Mouse (Mus musculus) small intestine, adult 2 months (tissue): Measurements from ENCODE around the gene Mxd4.

Experiments used
- CTCF ChIP-seq: fragments of 200-500 bp; IDR thresholded peaks from 2 replicates; pipeline ENCODE4 v1.5.1; 2012; ENCODE audit warnings: low read depth, mild to moderate bottlenecking, control low read depth, inconsistent platforms, low read length, moderate library complexity, mixed read lengths; ENCODE audit not compliant: insufficient replicate concordance, insufficient read length; ENCODE audit errors: extremely low read depth
- POLR2A ChIP-seq: fragments of 200-500 bp; IDR thresholded peaks from 2 replicates; pipeline ENCODE4 v1.6.1; 2012; ENCODE audit warnings: low read depth, mild to moderate bottlenecking, control low read depth, inconsistent platforms, low read length, moderate library complexity

GRCm38 (mm10) chr5:34229503-34229902 lies 42.0 kb upstream of the Mxd4 start:
- no peak for TF ChIP-seq CTCF
- TF ChIP-seq POLR2A, result no peak
